Mouse (Mus musculus) MEL (cell line): Measurements from ENCODE around the gene Igf2bp3. TPM values are rescaled to one million over a fixed set of nuclear protein-coding genes. Genes with fewer than 3 reads are reported as not detected.

Experiments used
- DNase-seq: peaks from one replicate; pipeline ENCODE4 v3.0.0; 2011; ENCODE audit warnings: low read depth, low spot score
- H3K27ac ChIP-seq: 2 replicates; pipeline ENCODE4 v1.5.1; 2012; ENCODE audit warnings: low read depth, mild to moderate bottlenecking, control low read depth, low read length, moderate library complexity; ENCODE audit not compliant: control insufficient read depth
- H3K27me3 ChIP-seq, 2 experiments: fragments of 150-350 bp in 1 of 2; sonication (generic) in 1 of 2; 2 replicates each; pipeline ENCODE4 v1.6.1; 2012; ENCODE audit warnings: low read length in 2 of 2, mild to moderate bottlenecking in 2 of 2, improper control_type of control experiment in 1 of 2, moderate library complexity in 1 of 2; ENCODE audit not compliant: insufficient read depth in 2 of 2, control insufficient read depth in 1 of 2
- H3K36me3 ChIP-seq, 2 experiments: 2 replicates each; pipeline ENCODE4 v1.6.1; 2012 to 2014; ENCODE audit warnings: low read length in 2 of 2, improper control_type of control experiment in 1 of 2, inconsistent platforms in 1 of 2, mild to moderate bottlenecking in 1 of 2; ENCODE audit not compliant: insufficient read depth in 2 of 2, control insufficient read depth in 1 of 2
- H3K4me1 ChIP-seq, 2 experiments: fragments of 150-350 bp in 1 of 2; sonication (generic) in 1 of 2; 2 replicates each; pipeline ENCODE4 v1.6.1; 2012; ENCODE audit warnings: low read length in 2 of 2, improper control_type of control experiment in 1 of 2, mild to moderate bottlenecking in 1 of 2; ENCODE audit not compliant: insufficient read depth in 2 of 2, control insufficient read depth in 1 of 2
- H3K4me3 ChIP-seq, 2 experiments: fragments of 150-350 bp in 1 of 2; sonication (generic) in 1 of 2; 2 replicates each; pipeline ENCODE4 v1.5.1; 2012; ENCODE audit warnings: low read depth in 2 of 2, low read length in 2 of 2, mild to moderate bottlenecking in 2 of 2, moderate library complexity in 2 of 2, control low read depth in 1 of 2, improper control_type of control experiment in 1 of 2; ENCODE audit not compliant: control insufficient read depth in 1 of 2, insufficient read depth in 1 of 2
- H3K79me2 ChIP-seq: 2 replicates; pipeline ENCODE4 v1.6.1; 2012; ENCODE audit warnings: mild to moderate bottlenecking, low read length, moderate library complexity; ENCODE audit not compliant: control insufficient read depth, poor library complexity, insufficient read depth
- H3K9ac ChIP-seq: 2 replicates; pipeline ENCODE4 v1.6.1; 2012; ENCODE audit warnings: low read depth, mild to moderate bottlenecking, control low read depth, low read length, moderate library complexity; ENCODE audit not compliant: control insufficient read depth, poor library complexity, severe bottlenecking
- H3K9me3 ChIP-seq: fragments of 150-350 bp; sonication (generic); replicated peaks from 2 replicates; pipeline ENCODE4 v1.6.1; 2012; ENCODE audit warnings: mild to moderate bottlenecking, low read length, improper control_type of control experiment, moderate library complexity; ENCODE audit not compliant: insufficient read depth
- BHLHE40 ChIP-seq: IDR thresholded peaks from 2 replicates; pipeline ENCODE4 v1.6.1; 2012; ENCODE audit warnings: low read depth, mild to moderate bottlenecking, inconsistent platforms, low read length, improper control_type of control experiment, borderline replicate concordance
- CHD1 ChIP-seq: IDR thresholded peaks from 2 replicates; pipeline ENCODE4 v1.6.1; 2012; ENCODE audit warnings: low read depth, mild to moderate bottlenecking, inconsistent platforms, low read length, improper control_type of control experiment
- CHD2 ChIP-seq: IDR thresholded peaks from 2 replicates; pipeline ENCODE4 v1.6.1; 2011; ENCODE audit warnings: low read length, improper control_type of control experiment
- CTCF ChIP-seq, 3 experiments: IDR thresholded peaks in 2 of 3; conservative IDR thresholded peaks in 1 of 3; 2 replicates each; pipeline ENCODE4 v1.5.1; 2011 to 2012; ENCODE audit warnings: low read length in 3 of 3, low read depth in 2 of 3, mild to moderate bottlenecking in 2 of 3, improper control_type of control experiment in 1 of 3, inconsistent platforms in 1 of 3, mixed read lengths in 1 of 3, moderate library complexity in 1 of 3; ENCODE audit not compliant: control insufficient read depth in 1 of 3, insufficient read depth in 1 of 3, poor library complexity in 1 of 3, severe bottlenecking in 1 of 3
- E2F4 ChIP-seq: IDR thresholded peaks from 2 replicates; pipeline ENCODE4 v1.6.1; 2011; ENCODE audit warnings: low read depth, low read length, improper control_type of control experiment, borderline replicate concordance
- ELF1 ChIP-seq: IDR thresholded peaks from 2 replicates; pipeline ENCODE4 v1.6.1; 2014; ENCODE audit warnings: low read depth, mild to moderate bottlenecking, inconsistent platforms, low read length, improper control_type of control experiment, moderate library complexity
- GABPA ChIP-seq: IDR thresholded peaks from 2 replicates; pipeline ENCODE4 v1.6.1; 2012; ENCODE audit warnings: low read depth, mild to moderate bottlenecking, inconsistent platforms, low read length, improper control_type of control experiment, moderate library complexity
- HCFC1 ChIP-seq: IDR thresholded peaks from 2 replicates; pipeline ENCODE4 v1.6.1; 2012; ENCODE audit warnings: low read depth, mild to moderate bottlenecking, inconsistent platforms, low read length, improper control_type of control experiment, moderate library complexity
- KAT2A ChIP-seq: conservative IDR thresholded peaks from 2 replicates; pipeline ENCODE4 v1.6.1; 2012; ENCODE audit warnings: low read depth, low read length, improper control_type of control experiment, inconsistent platforms
- MAFK ChIP-seq: IDR thresholded peaks from 2 replicates; pipeline ENCODE4 v1.6.1; 2011; ENCODE audit warnings: low read depth, mild to moderate bottlenecking, low read length, improper control_type of control experiment, borderline replicate concordance
- MAX ChIP-seq: IDR thresholded peaks from 2 replicates; pipeline ENCODE4 v1.6.1; 2011; ENCODE audit warnings: low read length, improper control_type of control experiment
- MXI1 ChIP-seq: IDR thresholded peaks from 2 replicates; pipeline ENCODE4 v1.6.1; 2011; ENCODE audit warnings: mild to moderate bottlenecking, low read depth, low read length, improper control_type of control experiment
- NELFE ChIP-seq: IDR thresholded peaks from 2 replicates; pipeline ENCODE4 v1.6.1; 2011; ENCODE audit warnings: low read depth, low read length, improper control_type of control experiment
- POLR2AphosphoS2 ChIP-seq: IDR thresholded peaks from 2 replicates; pipeline ENCODE4 v1.6.1; 2011; ENCODE audit warnings: low read length, improper control_type of control experiment
- RCOR1 ChIP-seq: IDR thresholded peaks from 2 replicates; pipeline ENCODE4 v1.6.1; 2012; ENCODE audit warnings: low read depth, mild to moderate bottlenecking, inconsistent platforms, low read length, improper control_type of control experiment
- SIN3A ChIP-seq: IDR thresholded peaks from 2 replicates; pipeline ENCODE4 v1.6.1; 2012; ENCODE audit warnings: low read length, improper control_type of control experiment, inconsistent platforms
- SMC3 ChIP-seq: IDR thresholded peaks from 2 replicates; pipeline ENCODE4 v1.6.1; 2011; ENCODE audit warnings: low read depth, low read length, improper control_type of control experiment
- TBP ChIP-seq: IDR thresholded peaks from 2 replicates; pipeline ENCODE4 v1.8.0; 2011; ENCODE audit warnings: low read depth, low read length, improper control_type of control experiment
- USF1 ChIP-seq: IDR thresholded peaks from 2 replicates; pipeline ENCODE4 v1.6.1; 2014; ENCODE audit warnings: low read depth, mild to moderate bottlenecking, inconsistent platforms, low read length, improper control_type of control experiment, moderate library complexity
- polyA plus RNA-seq, 2 experiments: library from polyadenylated mRNA; stranded (reverse) in 1 of 2; unstranded in 1 of 2; fragments of >175 nt in 1 of 2; fragments of >200 nt in 1 of 2; gene quantifications; 2 replicates each; pipeline versions ENCODE4 v1.2.1 to v1.2.4; 2012; ENCODE audit warnings: low replicate concordance in 2 of 2, low read depth in 1 of 2; ENCODE audit not compliant: insufficient read length in 2 of 2, insufficient read depth in 1 of 2, missing spikeins in 1 of 2
- total RNA-seq: library from RNA; depleted of rRNA; stranded (reverse); fragments of 300-350 nt; gene quantifications from 2 replicates; pipeline ENCODE4 v1.2.3, GENCODE M21; 2012

The Igf2bp3 gene
- total and polyA plus RNA-seq, 3 experiments: 0.12 to 0.29 TPM; not detected in 1

- TF ChIP-seq GABPA (no peak), KAT2A (no peak), SMC3 (no peak), TBP (no peak), CTCF (IDR thresholded peaks at IDR 0.05 in 2 of 3, conservative IDR thresholded peaks at IDR 0.05 in 1 of 3; ENCODE audit: control insufficient read depth in 1 of 3, insufficient read depth in 1 of 3, low read depth in 2 of 3, low read length in 3 of 3, poor library complexity in 1 of 3, severe bottlenecking in 1 of 3) (no peak), NELFE (no peak)
- no peak for DNase-seq
- Histone ChIP-seq H3K27me3 (no peaks in the 10 kb centered on the region), H3K79me2 (no peaks in the 10 kb centered on the region), H3K4me1 (no peaks in the 10 kb centered on the region), H3K27ac (no peak overlapping the region), H3K36me3 (no peaks in the 10 kb centered on the region), H3K9ac (no peak overlapping the region), H3K4me3 (no peak overlapping the region), H3K9me3 (no peaks in the 10 kb centered on the region)
Measured at GRCm38 (mm10) chr6:49212931-49213580, 1.7 kb downstream of the Igf2bp3 start.

- Histone ChIP-seq H3K79me2 (no peaks in the 10 kb centered on the region), H3K27ac (no peak overlapping the region), H3K4me3 (no peak overlapping the region), H3K9me3 (no peaks in the 10 kb centered on the region), H3K4me1 (no peaks in the 10 kb centered on the region), H3K27me3 (no peaks in the 10 kb centered on the region), H3K36me3 (no peaks in the 10 kb centered on the region), H3K9ac (no peak overlapping the region)
- DNase-seq: no peak
- TF ChIP-seq MAX (no peak), RCOR1 (no peak), GABPA (no peak), MXI1 (no peak), HCFC1 (no peak), SMC3 (no peak), ELF1 (no peak), MAFK (no peak), USF1 (no peak), CHD2 (no peak), E2F4 (no peak), BHLHE40 (no peak), POLR2AphosphoS2 (no peak), CHD1 (no peak), SIN3A (no peak)
Measured at GRCm38 (mm10) chr6:49212141-49212540, 2.6 kb downstream of the Igf2bp3 start.
